Mouse (Mus musculus) MEL (cell line): ENCODE measurements around the gene Thbs4. TPM values are rescaled to one million over a fixed set of nuclear protein-coding genes. Genes with fewer than 3 reads are reported as not detected.

Experiments
- DNase-seq: peaks from one replicate; pipeline ENCODE4 v3.0.0; 2011; ENCODE audit warnings: low read depth, low spot score
- H3K27ac ChIP-seq: 2 replicates; pipeline ENCODE4 v1.5.1; 2012; ENCODE audit warnings: low read depth, mild to moderate bottlenecking, control low read depth, low read length, moderate library complexity; ENCODE audit not compliant: control insufficient read depth
- H3K27me3 ChIP-seq, 2 experiments: fragments of 150-350 bp in 1 of 2; sonication (generic) in 1 of 2; 2 replicates each; pipeline ENCODE4 v1.6.1; 2012; ENCODE audit warnings: low read length in 2 of 2, mild to moderate bottlenecking in 2 of 2, improper control_type of control experiment in 1 of 2, moderate library complexity in 1 of 2; ENCODE audit not compliant: insufficient read depth in 2 of 2, control insufficient read depth in 1 of 2
- H3K36me3 ChIP-seq, 2 experiments: 2 replicates each; pipeline ENCODE4 v1.6.1; 2012 to 2014; ENCODE audit warnings: low read length in 2 of 2, improper control_type of control experiment in 1 of 2, inconsistent platforms in 1 of 2, mild to moderate bottlenecking in 1 of 2; ENCODE audit not compliant: insufficient read depth in 2 of 2, control insufficient read depth in 1 of 2
- H3K4me1 ChIP-seq, 2 experiments: fragments of 150-350 bp in 1 of 2; sonication (generic) in 1 of 2; 2 replicates each; pipeline ENCODE4 v1.6.1; 2012; ENCODE audit warnings: low read length in 2 of 2, improper control_type of control experiment in 1 of 2, mild to moderate bottlenecking in 1 of 2; ENCODE audit not compliant: insufficient read depth in 2 of 2, control insufficient read depth in 1 of 2
- H3K4me3 ChIP-seq, 2 experiments: fragments of 150-350 bp in 1 of 2; sonication (generic) in 1 of 2; 2 replicates each; pipeline ENCODE4 v1.5.1; 2012; ENCODE audit warnings: low read depth in 2 of 2, low read length in 2 of 2, mild to moderate bottlenecking in 2 of 2, moderate library complexity in 2 of 2, control low read depth in 1 of 2, improper control_type of control experiment in 1 of 2; ENCODE audit not compliant: control insufficient read depth in 1 of 2, insufficient read depth in 1 of 2
- H3K79me2 ChIP-seq: 2 replicates; pipeline ENCODE4 v1.6.1; 2012; ENCODE audit warnings: mild to moderate bottlenecking, low read length, moderate library complexity; ENCODE audit not compliant: control insufficient read depth, poor library complexity, insufficient read depth
- H3K9ac ChIP-seq: 2 replicates; pipeline ENCODE4 v1.6.1; 2012; ENCODE audit warnings: low read depth, mild to moderate bottlenecking, control low read depth, low read length, moderate library complexity; ENCODE audit not compliant: control insufficient read depth, poor library complexity, severe bottlenecking
- H3K9me3 ChIP-seq: fragments of 150-350 bp; sonication (generic); replicated peaks from 2 replicates; pipeline ENCODE4 v1.6.1; 2012; ENCODE audit warnings: mild to moderate bottlenecking, low read length, improper control_type of control experiment, moderate library complexity; ENCODE audit not compliant: insufficient read depth
- ETS1 ChIP-seq: IDR thresholded peaks from 2 replicates; pipeline ENCODE4 v1.6.1; 2012; ENCODE audit warnings: low read depth, mild to moderate bottlenecking, inconsistent platforms, low read length, improper control_type of control experiment, moderate library complexity
- HCFC1 ChIP-seq: IDR thresholded peaks from 2 replicates; pipeline ENCODE4 v1.6.1; 2012; ENCODE audit warnings: low read depth, mild to moderate bottlenecking, inconsistent platforms, low read length, improper control_type of control experiment, moderate library complexity
- MAZ ChIP-seq: IDR thresholded peaks from 2 replicates; pipeline ENCODE4 v1.6.1; 2012; ENCODE audit warnings: low read depth, mild to moderate bottlenecking, inconsistent platforms, low read length, improper control_type of control experiment
- MYC ChIP-seq: IDR thresholded peaks from 2 replicates; pipeline ENCODE4 v1.6.1; 2011; ENCODE audit warnings: low read depth, mild to moderate bottlenecking, low read length, improper control_type of control experiment, moderate library complexity
- NRF1 ChIP-seq: IDR thresholded peaks from 2 replicates; pipeline ENCODE4 v1.6.1; 2014; ENCODE audit warnings: low read depth, mild to moderate bottlenecking, inconsistent platforms, low read length, improper control_type of control experiment, moderate library complexity; ENCODE audit not compliant: poor library complexity, insufficient read depth, severe bottlenecking
- POLR2A ChIP-seq, 2 experiments: IDR thresholded peaks; 2 replicates each; pipeline ENCODE4 v1.6.1; 2011 to 2012; ENCODE audit warnings: low read length in 2 of 2, mild to moderate bottlenecking in 2 of 2, control low read depth in 1 of 2, improper control_type of control experiment in 1 of 2, low read depth in 1 of 2, moderate library complexity in 1 of 2; ENCODE audit not compliant: control insufficient read depth in 1 of 2, insufficient read depth in 1 of 2, poor library complexity in 1 of 2
- POLR2AphosphoS2 ChIP-seq: IDR thresholded peaks from 2 replicates; pipeline ENCODE4 v1.6.1; 2011; ENCODE audit warnings: low read length, improper control_type of control experiment
- POLR2AphosphoS5 ChIP-seq: IDR thresholded peaks from 2 replicates; pipeline ENCODE4 v1.6.1; 2012; ENCODE audit warnings: low read depth, borderline replicate concordance, mild to moderate bottlenecking, inconsistent platforms, low read length, moderate library complexity, mixed read lengths
- RCOR1 ChIP-seq: IDR thresholded peaks from 2 replicates; pipeline ENCODE4 v1.6.1; 2012; ENCODE audit warnings: low read depth, mild to moderate bottlenecking, inconsistent platforms, low read length, improper control_type of control experiment
- TCF12 ChIP-seq: IDR thresholded peaks from 2 replicates; pipeline ENCODE4 v1.6.1; 2014; ENCODE audit warnings: low read depth, mild to moderate bottlenecking, inconsistent platforms, low read length, improper control_type of control experiment, moderate library complexity
- USF2 ChIP-seq, 2 experiments: IDR thresholded peaks; 2 replicates each; pipeline ENCODE4 v1.6.1; 2011 to 2012; ENCODE audit warnings: improper control_type of control experiment in 2 of 2, low read length in 2 of 2, borderline replicate concordance in 1 of 2, inconsistent platforms in 1 of 2, low read depth in 1 of 2, mild to moderate bottlenecking in 1 of 2; ENCODE audit not compliant: insufficient read depth in 1 of 2
- ZC3H11A ChIP-seq: IDR thresholded peaks from 2 replicates; pipeline ENCODE4 v1.6.1; 2012; ENCODE audit warnings: low read depth, mild to moderate bottlenecking, inconsistent platforms, low read length, improper control_type of control experiment
- ZMIZ1 ChIP-seq: IDR thresholded peaks from 2 replicates; pipeline ENCODE4 v1.6.1; 2012; ENCODE audit warnings: low read depth, mild to moderate bottlenecking, inconsistent platforms, low read length, improper control_type of control experiment, moderate library complexity
- polyA plus RNA-seq, 2 experiments: library from polyadenylated mRNA; stranded (reverse) in 1 of 2; unstranded in 1 of 2; fragments of >175 nt in 1 of 2; fragments of >200 nt in 1 of 2; gene quantifications; 2 replicates each; pipeline versions ENCODE4 v1.2.1 to v1.2.4; 2012; ENCODE audit warnings: low replicate concordance in 2 of 2, low read depth in 1 of 2; ENCODE audit not compliant: insufficient read length in 2 of 2, insufficient read depth in 1 of 2, missing spikeins in 1 of 2
- total RNA-seq: library from RNA; depleted of rRNA; stranded (reverse); fragments of 300-350 nt; gene quantifications from 2 replicates; pipeline ENCODE4 v1.2.3, GENCODE M21; 2012

Gene Thbs4
- total and polyA plus RNA-seq, 3 experiments, result not detected

DNA sequence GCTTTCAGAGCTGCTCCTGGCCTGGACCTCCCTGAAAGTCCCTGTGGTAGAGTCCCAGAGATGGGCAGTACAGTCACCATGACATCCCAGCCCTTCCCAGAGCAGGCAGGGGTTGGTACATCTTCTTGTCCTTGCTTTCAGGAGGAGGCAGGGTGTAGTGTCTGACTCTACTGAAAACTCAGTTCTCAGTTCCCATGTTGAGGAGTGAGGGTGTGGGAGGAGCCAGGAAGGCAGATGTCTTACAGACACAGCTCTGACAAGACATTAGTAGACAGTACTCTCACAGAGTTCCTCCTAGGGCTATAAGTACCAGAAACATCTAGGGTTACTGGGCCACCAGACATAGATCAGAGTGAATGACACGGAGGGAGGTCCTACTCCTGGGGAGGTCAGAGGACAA lies 32.3 kb downstream of the Thbs4 start:
- Histone ChIP-seq H3K79me2 (no peaks in the 10 kb centered on the region), H3K9ac (no peak overlapping the region), H3K9me3 (no peaks in the 10 kb centered on the region)
- DNase-seq, result no peak
- no peak for TF ChIP-seq ZMIZ1
- TF ChIP-seq, all 39 proteins: peak for 0
- Histone ChIP-seq H3K27me3 (peaks cover 3 to 6% of the 10 kb centered on the region in 2 experiments), H3K4me3 (no peak overlapping the region), H3K36me3 (no peaks in the 10 kb centered on the region), H3K27ac (no peak overlapping the region), H3K4me1 (no peaks in the 10 kb centered on the region)

- no peak overlapping the region for H3K27ac ChIP-seq
- H3K9ac ChIP-seq, result no peak overlapping the region
- H3K4me3 ChIP-seq, result no peak overlapping the region
- no peaks in the 10 kb centered on the region for H3K9me3 ChIP-seq
- H3K4me1 ChIP-seq, result no peaks in the 10 kb centered on the region
- DNase-seq, result no peak
- H3K79me2 ChIP-seq, result no peaks in the 10 kb centered on the region
- no peaks in the 10 kb centered on the region for H3K36me3 ChIP-seq
- H3K27me3 ChIP-seq, result peaks cover 3 to 6% of the 10 kb centered on the region in 2 experiments
- no peak for TF ChIP-seq POLR2AphosphoS5
- TF ChIP-seq ETS1, result no peak
- TF ChIP-seq USF2 (IDR thresholded peaks at IDR 0.05; ENCODE audit: borderline replicate concordance in 1 of 2, insufficient read depth in 1 of 2, low read depth in 1 of 2, low read length in 2 of 2), result no peak
- TF ChIP-seq RCOR1, result no peak
- TF ChIP-seq NRF1, result no peak
Measured at GRCm38 (mm10) chr13:92760519-92760918, 34.1 kb downstream of the Thbs4 start.

DNA sequence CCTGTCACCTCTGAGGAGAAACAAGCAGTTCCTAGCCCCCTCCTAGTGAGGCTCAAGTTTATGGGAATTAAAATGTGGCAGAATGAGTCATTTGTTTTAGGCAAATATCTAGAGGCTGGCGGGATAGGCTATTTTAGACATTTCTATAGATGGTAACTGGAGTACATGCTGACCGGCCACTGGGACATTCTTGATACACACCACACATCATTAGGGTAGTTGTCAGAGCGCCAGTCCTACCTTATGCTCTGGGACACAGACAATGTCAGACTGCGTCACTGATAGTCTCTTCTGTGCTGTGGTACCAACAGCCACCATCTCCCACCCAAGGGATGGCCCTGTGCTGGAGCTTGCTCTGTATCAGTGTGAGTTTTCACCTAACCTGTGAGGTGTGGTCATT lies 35.5 kb downstream of the Thbs4 start:
- Histone ChIP-seq H3K4me1 (no peaks in the 10 kb centered on the region), H3K27ac (no peak overlapping the region), H3K4me3 (no peak overlapping the region), H3K36me3 (no peaks in the 10 kb centered on the region), H3K9me3 (no peaks in the 10 kb centered on the region), H3K9ac (no peak overlapping the region), H3K79me2 (no peaks in the 10 kb centered on the region), H3K27me3 (peaks cover 3 to 5% of the 10 kb centered on the region in 2 experiments)
- DNase-seq, result no peak
- TF ChIP-seq TCF12 (no peak), POLR2AphosphoS2 (no peak), MYC (no peak), ZMIZ1 (no peak), POLR2A (IDR thresholded peaks at IDR 0.05; ENCODE audit: control insufficient read depth in 1 of 2, insufficient read depth in 1 of 2, low read depth in 1 of 2, low read length in 2 of 2, poor library complexity in 1 of 2) (no peak), ZC3H11A (no peak), MAZ (no peak), HCFC1 (no peak)
